In genomic region chr15:92903821-92904220, GRCm38 (mm10) we compare ENCODE assay signal across 15 mouse cellular contexts.
"Had no signal": no experiment of that assay in that cellular context is flagged by ENCODE, and none has a peak within 500 bp of the region (broad histone marks: within the 10 kb centered on the region; RNA-seq: fewer than 3 reads in every experiment).

No protein-coding gene starts in this region.

- H3K36me3 ChIP-seq: liver, embryonic 13.5 days; midbrain, embryonic 12.5 days; stomach, embryonic 15.5 days had no signal

- H3K9me3 ChIP-seq: midbrain, embryonic 12.5 days; stomach, embryonic 15.5 days had no signal

- H3K4me2 ChIP-seq: liver, embryonic 13.5 days; midbrain, embryonic 12.5 days; stomach, embryonic 15.5 days had no signal

- H3K27ac ChIP-seq: kidney, postnatal 0 days; left cerebral cortex, adult 2 months; liver, embryonic 13.5 days; midbrain, embryonic 12.5 days; stomach, embryonic 15.5 days had no signal

- H3K4me3 ChIP-seq: left cerebral cortex, adult 2 months; liver, embryonic 13.5 days; midbrain, embryonic 12.5 days; stomach, embryonic 15.5 days had no signal

- H3K27me3 ChIP-seq: liver, embryonic 13.5 days; midbrain, embryonic 12.5 days; stomach, embryonic 15.5 days had no signal

- H3K4me1 ChIP-seq: liver, embryonic 13.5 days; midbrain, embryonic 12.5 days; stomach, embryonic 15.5 days had no signal

- DNase-seq: kidney, adult 2 months; kidney, postnatal 25 days; layer of hippocampus, postnatal 36 days; liver, embryonic 13.5 days; lung, adult 2 months; lung, postnatal 14 days; lung, postnatal 4 days; right cerebral cortex, postnatal 14 days; spleen, adult 18-20 months; thymus, adult 18-20 months; thymus, postnatal 36 days had no signal

- H3K9ac ChIP-seq: liver, embryonic 13.5 days; midbrain, embryonic 12.5 days; stomach, embryonic 15.5 days had no signal
